Mouse (Mus musculus) heart, postnatal 0 days (tissue): Measurements from ENCODE around the gene Cd5l.

Experiments
- CTCF ChIP-seq: IDR thresholded peaks from 2 replicates; pipeline ENCODE4 v1.5.1; 2016; ENCODE audit warnings: antibody characterized with exemption, control low read depth, low read depth
- EP300 ChIP-seq: IDR thresholded peaks from 2 replicates; pipeline ENCODE4 v1.6.1; 2016; ENCODE audit warnings: antibody characterized with exemption, low read depth

- TF ChIP-seq CTCF (no peak), EP300 (no peak)
These were observed 25.6 kb downstream of the Cd5l start for GRCm38 (mm10) chr3:87383308-87383707.
